Mouse (Mus musculus) kidney, embryonic 14.5 days (tissue): ENCODE measurements at regions not wholly inside any gene's neighbourhood (a gene's known extent, or its start where the extent isn't known, plus 50 kb on each side); places are given as distances from the start of the nearest gene placed in this dataset.

Experiments
- ATAC-seq: fragments of 200-750 bp; cut with Nextera tagmentation; 2 replicates; pipeline ENCODE4 v1.8.0; 2017; ENCODE audit warnings: moderate number of reproducible peaks, mild to moderate bottlenecking, moderate TSS enrichment, moderate library complexity; ENCODE audit not compliant: low FRiP score, low TSS enrichment
- H3K27ac ChIP-seq: fragments of 300-500 bp; sonication (generic); 2 replicates; pipeline ENCODE4 v1.5.1; 2014; ENCODE audit warnings: low read depth, mild to moderate bottlenecking, low read length, moderate library complexity, mixed read lengths
- H3K27me3 ChIP-seq: fragments of 300-500 bp; sonication (generic); 2 replicates; pipeline ENCODE4 v1.6.1; 2014; ENCODE audit warnings: mild to moderate bottlenecking, low read length; ENCODE audit not compliant: control insufficient read depth, insufficient read depth
- H3K36me3 ChIP-seq: fragments of 300-500 bp; sonication (generic); 2 replicates; pipeline ENCODE4 v1.6.1; 2014; ENCODE audit warnings: low read length, mixed read lengths; ENCODE audit not compliant: control insufficient read depth, insufficient read depth
- H3K4me1 ChIP-seq: fragments of 300-500 bp; sonication (generic); 2 replicates; pipeline ENCODE4 v1.6.1; 2014; ENCODE audit warnings: low read length, mixed read lengths; ENCODE audit not compliant: control insufficient read depth, insufficient read depth
- H3K4me2 ChIP-seq: fragments of 300-500 bp; sonication (generic); replicated peaks from 2 replicates; pipeline ENCODE4 v1.6.1; 2014; ENCODE audit warnings: low read depth, mild to moderate bottlenecking, low read length
- H3K4me3 ChIP-seq: fragments of 300-500 bp; sonication (generic); 2 replicates; pipeline ENCODE4 v1.5.1; 2014; ENCODE audit warnings: mild to moderate bottlenecking, low read length
- H3K9ac ChIP-seq: fragments of 300-500 bp; sonication (generic); 2 replicates; pipeline ENCODE4 v1.6.1; 2014; ENCODE audit warnings: low read depth, mild to moderate bottlenecking, low read length, moderate library complexity
- H3K9me3 ChIP-seq: fragments of 300-500 bp; sonication (generic); 2 replicates; pipeline ENCODE4 v1.6.1; 2016; ENCODE audit warnings: low read length; ENCODE audit not compliant: control insufficient read depth
- WGBS: fragments of 180-500 bp; shearing (Covaris S2); extraction: QIAGEN DNeasy Blood & Tissue Kit; methylation state at CpG from one replicate; pipeline ENCODE4 v1.1.7; 2014; 5-methylcytosine and 5-hydroxymethylcytosine counted together

DNA sequence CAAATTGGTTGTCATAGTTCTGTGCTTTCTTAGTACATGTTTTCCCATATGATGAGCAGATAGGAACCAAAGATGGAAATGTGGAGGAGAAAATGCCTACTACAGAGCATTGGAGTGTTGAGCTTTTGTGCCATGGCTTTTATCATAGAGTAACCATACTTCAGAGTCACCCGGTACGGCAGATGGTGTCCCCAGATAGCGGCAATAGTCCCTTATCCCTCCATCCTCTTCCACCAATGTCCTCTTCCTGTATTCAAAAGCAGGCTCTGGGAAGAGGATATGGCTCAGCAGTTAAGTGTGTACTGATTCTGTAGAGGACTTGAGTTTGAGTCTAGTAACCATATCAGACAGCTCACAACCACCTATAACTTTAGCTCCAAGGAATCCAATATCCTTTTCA is 106.3 kb downstream of the 1190002N15Rik start:
- H3K9me3 ChIP-seq, result no peaks in the 10 kb centered on the region
- H3K4me3 ChIP-seq, result no peak overlapping the region
- no peaks in the 10 kb centered on the region for H3K36me3 ChIP-seq
- no peaks in the 10 kb centered on the region for H3K27me3 ChIP-seq
- WGBS, result 95% methylated on average over 3 of the region's 3 CpGs
- H3K4me1 ChIP-seq, result no peaks in the 10 kb centered on the region
- no peak overlapping the region for H3K27ac ChIP-seq
- ATAC-seq, result no peak
- H3K9ac ChIP-seq, result no peak overlapping the region
- H3K4me2 ChIP-seq, result no peak overlapping the region

DNA sequence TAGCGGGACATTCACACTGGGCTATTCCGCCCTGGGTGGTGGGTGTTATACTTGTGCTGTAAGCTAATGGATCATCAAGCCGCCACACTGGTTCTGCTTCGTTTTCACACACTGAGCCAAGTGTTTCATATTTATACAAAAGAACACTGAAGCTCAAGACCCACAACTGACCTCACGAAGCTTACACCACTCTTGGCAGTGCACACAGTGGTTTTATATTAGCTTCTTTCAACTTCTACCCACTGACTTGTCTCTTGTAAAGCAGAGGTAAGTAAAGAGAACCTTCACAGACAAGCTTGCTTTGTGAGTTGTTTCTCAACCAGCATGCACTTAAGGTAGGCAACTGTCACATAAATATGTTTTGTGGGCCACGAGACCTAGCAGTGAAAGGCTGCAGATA is 106.9 kb downstream of the 1190002N15Rik start:
- no peak overlapping the region for H3K27ac ChIP-seq
- no peaks in the 10 kb centered on the region for H3K27me3 ChIP-seq
- H3K9me3 ChIP-seq, result no peaks in the 10 kb centered on the region
- no peak for ATAC-seq
- no peak overlapping the region for H3K4me3 ChIP-seq
- no peaks in the 10 kb centered on the region for H3K36me3 ChIP-seq
- H3K9ac ChIP-seq, result no peak overlapping the region
- no peaks in the 10 kb centered on the region for H3K4me1 ChIP-seq
- no peak overlapping the region for H3K4me2 ChIP-seq
- 91% methylated on average over 6 of the region's 6 CpGs for WGBS

DNA sequence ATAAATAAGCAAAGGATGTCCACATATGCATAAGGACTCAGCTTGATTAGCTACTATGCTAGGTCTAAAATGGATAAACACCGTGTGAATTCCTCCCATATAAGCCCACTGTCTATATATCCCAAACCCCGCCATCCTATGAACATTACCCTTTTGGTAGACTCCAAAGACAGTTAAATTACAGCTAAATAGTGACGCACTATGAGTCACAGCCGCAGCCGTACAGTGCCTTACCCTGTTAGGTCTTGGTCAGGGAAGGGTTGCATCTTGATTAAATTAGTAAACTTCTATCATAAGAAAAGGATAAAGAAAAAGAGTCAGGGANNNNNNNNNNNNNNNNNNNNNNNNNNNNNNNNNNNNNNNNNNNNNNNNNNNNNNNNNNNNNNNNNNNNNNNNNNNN is 111.1 kb downstream of the 1190002N15Rik start:
- Histone ChIP-seq H3K4me3 (no peak overlapping the region), H3K27me3 (no peaks in the 10 kb centered on the region), H3K4me1 (no peaks in the 10 kb centered on the region), H3K36me3 (no peaks in the 10 kb centered on the region), H3K9me3 (no peaks in the 10 kb centered on the region), H3K9ac (no peak overlapping the region), H3K4me2 (no peak overlapping the region), H3K27ac (no peak overlapping the region)
- ATAC-seq, result no peak
- 89% methylated on average over 5 of the region's 5 CpGs for WGBS

DNA sequence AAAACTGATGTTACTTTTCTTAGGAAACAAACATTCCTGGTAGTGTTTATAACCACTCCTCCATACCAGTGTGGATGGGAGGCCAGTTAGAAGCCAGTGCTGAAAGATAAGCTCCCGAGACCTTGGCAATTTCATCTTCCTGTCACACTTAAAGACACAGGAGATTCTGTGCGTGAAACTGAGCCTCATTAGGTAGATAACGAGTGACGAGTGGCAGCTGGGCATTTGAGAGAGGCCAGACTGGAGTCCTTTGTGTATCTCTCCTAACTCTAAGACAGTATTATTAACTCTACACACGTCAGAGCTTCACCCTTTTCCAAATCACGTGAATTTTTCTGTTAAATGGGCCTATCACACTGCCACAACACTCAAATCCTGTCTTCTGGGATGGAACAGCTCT is 112.1 kb downstream of the 1190002N15Rik start:
- no peaks in the 10 kb centered on the region for H3K27me3 ChIP-seq
- H3K4me3 ChIP-seq, result no peak overlapping the region
- H3K4me1 ChIP-seq, result no peaks in the 10 kb centered on the region
- no peak overlapping the region for H3K27ac ChIP-seq
- ATAC-seq, result peak; percentile 55; the same call in 1 of the 2 replicates
- no peaks in the 10 kb centered on the region for H3K36me3 ChIP-seq
- H3K4me2 ChIP-seq, result no peak overlapping the region
- no peak overlapping the region for H3K9ac ChIP-seq
- no peaks in the 10 kb centered on the region for H3K9me3 ChIP-seq
- WGBS, result 33% methylated on average over 6 of the region's 6 CpGs

DNA sequence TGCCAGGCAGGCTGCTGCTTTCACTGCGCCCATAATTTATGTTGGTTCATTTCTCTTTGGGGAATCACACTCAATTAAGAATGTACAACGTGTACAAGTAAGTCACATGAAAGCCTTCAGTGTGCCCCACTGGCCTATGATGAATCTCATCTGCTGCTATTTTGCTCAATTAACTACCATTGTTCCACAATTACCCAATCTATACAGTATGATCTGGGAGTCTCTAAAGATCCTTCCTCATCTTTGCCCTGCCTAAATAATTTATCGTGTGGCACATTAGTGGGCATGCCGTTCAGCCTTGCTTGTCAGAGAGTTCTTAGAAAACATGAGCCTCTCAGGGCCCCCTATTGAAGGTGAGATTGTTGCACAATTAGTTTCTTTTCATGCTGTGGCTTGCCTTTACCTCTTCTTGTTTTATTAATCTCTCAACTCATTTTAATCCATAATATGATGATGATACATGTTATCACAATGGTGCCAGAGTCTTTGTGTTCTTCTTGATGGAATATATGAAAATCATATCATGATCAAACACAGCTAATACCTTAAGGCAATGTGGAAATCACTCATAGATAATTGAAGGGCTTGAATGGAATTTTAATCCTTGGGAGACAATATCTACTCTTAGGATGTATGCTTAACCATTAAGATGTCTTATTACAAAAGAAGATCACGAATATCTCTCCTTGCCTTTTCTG is 113.3 kb downstream of the 1190002N15Rik start:
- Histone ChIP-seq H3K9ac (no peak overlapping the region), H3K4me3 (no peak overlapping the region), H3K36me3 (no peaks in the 10 kb centered on the region), H3K4me2 (no peak overlapping the region), H3K9me3 (no peaks in the 10 kb centered on the region), H3K27me3 (no peaks in the 10 kb centered on the region), H3K4me1 (no peaks in the 10 kb centered on the region), H3K27ac (no peak overlapping the region)
- no peak for ATAC-seq
- WGBS, result 61% methylated on average over 5 of the region's 5 CpGs

DNA sequence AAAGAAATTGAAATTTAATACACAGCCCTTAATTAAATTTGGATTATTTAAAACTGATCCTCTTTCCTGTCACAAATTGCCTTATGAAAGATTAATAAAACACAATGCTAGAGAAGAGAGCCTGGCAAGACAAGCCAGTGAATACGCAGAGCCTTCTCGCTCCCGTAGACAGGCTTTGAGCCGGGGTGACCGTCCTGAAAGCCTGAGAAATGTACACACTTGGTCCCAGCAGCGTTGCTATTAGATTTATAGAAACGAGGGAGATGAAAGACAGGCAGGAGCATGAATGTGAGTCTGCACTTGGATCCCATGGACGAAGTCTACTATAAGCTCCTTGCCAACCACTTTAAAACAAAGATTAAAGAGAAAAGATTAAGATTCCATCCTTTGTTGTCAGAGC is 127.3 kb downstream of the 1190002N15Rik start:
- Histone ChIP-seq H3K4me3 (no peak overlapping the region), H3K4me1 (no peaks in the 10 kb centered on the region), H3K9ac (no peak overlapping the region), H3K27me3 (no peaks in the 10 kb centered on the region), H3K9me3 (no peaks in the 10 kb centered on the region), H3K4me2 (no peak overlapping the region), H3K36me3 (no peaks in the 10 kb centered on the region), H3K27ac (no peak overlapping the region)
- no peak for ATAC-seq
- 71% methylated on average over 8 of the region's 8 CpGs for WGBS

DNA sequence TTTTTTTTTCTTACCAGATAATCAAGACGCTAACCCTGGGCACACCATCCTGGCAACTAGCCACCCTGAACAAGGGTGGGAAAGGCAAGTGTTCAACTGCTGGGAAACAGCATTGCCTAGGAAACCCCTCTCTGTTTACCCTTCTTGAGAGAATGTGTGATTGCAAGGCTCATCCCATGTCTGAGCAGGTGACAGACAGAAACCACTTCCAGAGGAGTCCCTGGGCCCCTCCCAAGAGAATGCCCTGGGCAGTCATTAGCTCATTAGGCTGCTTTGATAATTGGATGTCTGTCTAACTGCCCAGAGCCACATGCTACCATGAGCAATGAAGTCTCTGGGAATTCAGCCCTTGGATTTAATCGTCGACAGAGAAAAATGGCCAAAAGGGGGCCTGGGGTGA is 127.8 kb downstream of the 1190002N15Rik start:
- Histone ChIP-seq H3K4me1 (no peaks in the 10 kb centered on the region), H3K36me3 (no peaks in the 10 kb centered on the region), H3K4me2 (no peak overlapping the region), H3K4me3 (no peak overlapping the region), H3K9me3 (no peaks in the 10 kb centered on the region), H3K27ac (no peak overlapping the region), H3K27me3 (no peaks in the 10 kb centered on the region), H3K9ac (no peak overlapping the region)
- no peak for ATAC-seq
- WGBS, result 42% methylated on average over 3 of the region's 3 CpGs

DNA sequence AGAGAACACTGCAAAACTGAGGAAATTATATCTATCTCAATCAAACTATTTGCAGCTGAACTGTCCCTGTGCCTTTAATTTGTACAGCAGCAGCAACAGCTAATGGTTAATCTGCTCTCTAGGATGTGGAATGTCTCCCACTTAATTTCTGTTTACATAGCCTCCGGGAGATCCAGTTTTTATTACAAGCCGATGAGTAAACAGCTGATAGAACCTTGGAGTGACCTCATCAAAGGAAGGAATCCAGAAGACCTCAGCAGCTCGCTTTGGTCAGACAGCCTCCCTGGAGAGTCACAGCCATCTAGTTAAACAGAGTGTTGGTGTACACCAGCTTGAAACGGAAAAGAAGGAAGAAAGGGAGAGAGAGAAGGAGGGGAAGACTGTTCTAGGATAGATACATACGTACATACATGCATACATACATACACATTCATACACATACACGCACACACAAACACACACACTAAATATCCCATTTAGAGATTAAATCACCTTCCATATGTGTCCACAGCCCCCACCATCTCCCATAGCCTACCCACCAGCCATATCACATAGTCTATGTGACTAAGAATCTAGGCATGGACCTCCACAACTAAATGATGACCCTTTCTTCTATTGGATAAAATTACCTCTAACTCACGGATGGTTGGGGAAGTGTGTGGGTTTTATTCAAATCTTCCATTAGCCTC is 129.1 kb downstream of the 1190002N15Rik start:
- no peak overlapping the region for H3K9ac ChIP-seq
- H3K4me3 ChIP-seq, result no peak overlapping the region
- no peaks in the 10 kb centered on the region for H3K4me1 ChIP-seq
- no peaks in the 10 kb centered on the region for H3K9me3 ChIP-seq
- no peaks in the 10 kb centered on the region for H3K36me3 ChIP-seq
- 32% methylated on average over 7 of the region's 7 CpGs for WGBS
- peak overlapping the region; percentile 24; the same call in 1 of the 2 replicates for H3K27ac ChIP-seq
- ATAC-seq, result peak; percentile 92
- no peak overlapping the region for H3K4me2 ChIP-seq
- H3K27me3 ChIP-seq, result no peaks in the 10 kb centered on the region

DNA sequence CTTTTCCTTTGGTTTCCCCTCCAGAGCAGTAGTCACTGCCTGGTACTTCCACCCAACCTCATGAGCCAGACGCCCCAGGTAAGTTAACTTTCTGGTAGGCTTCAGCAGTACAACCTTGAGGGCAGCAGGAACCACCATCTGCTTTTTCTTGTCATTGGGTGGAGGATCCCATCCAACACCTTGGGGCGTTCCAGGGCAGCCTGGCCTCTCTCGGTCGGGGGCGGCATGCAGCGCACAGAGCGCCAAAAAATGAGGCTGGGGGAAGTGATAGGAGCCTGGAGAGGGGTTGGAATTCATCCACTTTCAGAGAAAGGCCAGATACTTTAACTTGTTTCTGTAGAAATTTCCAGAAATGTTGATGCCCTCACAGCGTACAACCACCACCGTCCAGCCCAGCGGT is 130.2 kb downstream of the 1190002N15Rik start:
- H3K27ac ChIP-seq, result no peak overlapping the region
- H3K36me3 ChIP-seq, result no peaks in the 10 kb centered on the region
- H3K4me1 ChIP-seq, result no peaks in the 10 kb centered on the region
- H3K4me3 ChIP-seq, result no peak overlapping the region
- no peak for ATAC-seq
- no peak overlapping the region for H3K4me2 ChIP-seq
- no peaks in the 10 kb centered on the region for H3K9me3 ChIP-seq
- no peaks in the 10 kb centered on the region for H3K27me3 ChIP-seq
- WGBS, result 91% methylated on average over 10 of the region's 10 CpGs
- H3K9ac ChIP-seq, result no peak overlapping the region
